Mouse (Mus musculus) embryonic facial prominence, embryonic 12.5 days (tissue): ENCODE data around the gene Mxd1. TPM values are rescaled to one million over a fixed set of nuclear protein-coding genes. Genes with fewer than 3 reads are reported as not detected.

ENCODE experiments used
- ATAC-seq: fragments of 200-750 bp; cut with Nextera tagmentation; 2 replicates; pipeline ENCODE4 v1.8.0; 2017; ENCODE audit not compliant: insufficient number of reproducible peaks, insufficient read depth, low FRiP score, low TSS enrichment
- H3K27ac ChIP-seq: fragments of 300-500 bp; sonication (generic); 2 replicates; pipeline ENCODE4 v1.5.1; 2016; ENCODE audit warnings: mild to moderate bottlenecking
- H3K27me3 ChIP-seq: fragments of 300-500 bp; sonication (generic); 2 replicates; pipeline ENCODE4 v1.6.1; 2016; ENCODE audit warnings: mild to moderate bottlenecking, moderate library complexity
- H3K36me3 ChIP-seq: fragments of 300-500 bp; sonication (generic); 2 replicates; pipeline ENCODE4 v1.6.1; 2016; ENCODE audit warnings: mild to moderate bottlenecking
- H3K4me1 ChIP-seq: fragments of 300-500 bp; sonication (generic); 2 replicates; pipeline ENCODE4 v1.6.1; 2016
- H3K4me2 ChIP-seq: fragments of 300-500 bp; sonication (generic); replicated peaks from 2 replicates; pipeline ENCODE4 v1.6.1; 2016; ENCODE audit warnings: mild to moderate bottlenecking, moderate library complexity
- H3K4me3 ChIP-seq: fragments of 300-500 bp; sonication (generic); 2 replicates; pipeline ENCODE4 v1.5.1; 2016; ENCODE audit warnings: mild to moderate bottlenecking
- H3K9ac ChIP-seq: fragments of 300-500 bp; sonication (generic); 2 replicates; pipeline ENCODE4 v1.6.1; 2016; ENCODE audit warnings: mild to moderate bottlenecking, moderate library complexity
- H3K9me3 ChIP-seq: fragments of 300-500 bp; sonication (generic); 2 replicates; pipeline ENCODE4 v1.6.1; 2016; ENCODE audit warnings: mild to moderate bottlenecking, moderate library complexity
- WGBS: fragments of 180-500 bp; shearing (Covaris S2); methylation state at CpG from one replicate; pipeline ENCODE4 v1.1.7; 2016; 5-methylcytosine and 5-hydroxymethylcytosine counted together
- polyA plus RNA-seq: library from polyadenylated mRNA; unstranded; fragments of >200 nt; fragmentation: Nextera tagmentation; extraction: Ambion mirVana; gene quantifications from 2 replicates; pipeline ENCODE4 v1.2.1, GENCODE M21; 2016

Gene Mxd1
- polyA plus RNA-seq, 1 experiment from 2014 or later, result 17.9 TPM

GRCm38 (mm10) chr6:86645551-86645950, 23.4 kb downstream of the Mxd1 start:
- no peak overlapping the region for H3K4me2 ChIP-seq
- no peaks in the 10 kb centered on the region for H3K9me3 ChIP-seq
- 79% methylated on average over 4 of the region's 4 CpGs for WGBS
- no peak overlapping the region for H3K4me3 ChIP-seq
- ATAC-seq, result no peak
- no peaks in the 10 kb centered on the region for H3K4me1 ChIP-seq
- no peak overlapping the region for H3K27ac ChIP-seq
- no peak overlapping the region for H3K9ac ChIP-seq
- H3K27me3 ChIP-seq, result no peaks in the 10 kb centered on the region
- peaks cover 25% of the 10 kb centered on the region for H3K36me3 ChIP-seq

DNA sequence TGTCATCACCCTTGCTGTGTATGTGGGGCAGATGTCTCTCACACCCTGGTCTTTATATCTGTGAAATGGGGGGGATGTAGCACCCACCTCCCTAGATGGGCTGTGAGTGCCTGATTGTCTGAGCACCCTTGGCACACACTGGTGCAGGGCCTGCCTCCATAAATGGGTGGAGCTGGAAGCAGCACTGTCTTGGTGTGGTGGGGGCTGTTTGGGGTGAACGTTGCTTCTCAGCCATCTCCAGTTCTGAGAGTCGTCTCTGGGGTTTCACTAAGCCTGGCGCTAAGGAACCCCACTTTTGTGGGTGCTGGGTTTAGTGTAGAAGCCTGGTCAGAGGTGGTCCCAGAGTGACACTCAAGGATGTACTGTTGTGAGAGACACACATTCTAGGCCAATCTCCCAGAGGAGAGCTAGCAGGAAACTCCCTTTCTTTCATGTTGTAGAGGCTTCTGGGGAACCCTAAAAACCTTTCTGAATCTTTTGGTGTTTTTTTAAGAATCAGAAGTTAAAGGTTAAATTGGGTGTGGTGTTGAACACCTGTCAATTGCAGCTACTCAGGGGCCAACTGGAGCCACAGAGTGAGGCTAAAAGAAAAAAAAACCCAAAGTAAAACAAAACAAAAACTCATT, 24.1 kb downstream of the Mxd1 start:
- no peaks in the 10 kb centered on the region for H3K9me3 ChIP-seq
- no peak for ATAC-seq
- no peaks in the 10 kb centered on the region for H3K27me3 ChIP-seq
- H3K27ac ChIP-seq, result no peak overlapping the region
- H3K4me2 ChIP-seq, result no peak overlapping the region
- 91% methylated on average over 3 of the region's 3 CpGs for whole genome bisulfite sequencing
- peaks cover 18% of the 10 kb centered on the region for H3K36me3 ChIP-seq
- no peaks in the 10 kb centered on the region for H3K4me1 ChIP-seq
- no peak overlapping the region for H3K9ac ChIP-seq
- no peak overlapping the region for H3K4me3 ChIP-seq

DNA sequence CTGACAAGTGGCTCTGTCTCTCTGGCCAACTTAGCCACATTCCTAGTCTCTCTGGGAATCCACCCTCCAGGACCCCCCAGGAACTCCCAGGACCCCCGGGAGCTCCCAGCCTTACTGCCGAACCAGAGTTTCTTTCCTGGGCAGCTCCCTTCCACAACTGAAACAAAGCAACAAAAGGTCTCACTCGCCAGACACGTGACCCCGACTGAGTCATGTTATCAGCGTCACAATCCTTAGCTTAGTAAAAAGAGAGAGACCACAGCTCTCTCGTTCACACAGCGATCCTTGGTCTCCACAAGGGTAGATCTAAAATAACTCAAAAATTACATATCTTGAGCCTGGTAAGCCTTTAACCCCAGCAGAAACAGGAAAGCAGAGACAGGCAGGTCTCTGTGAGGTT, 27.2 kb downstream of the Mxd1 start:
- H3K27ac ChIP-seq, result no peak overlapping the region
- WGBS, result 75% methylated on average over 8 of the region's 8 CpGs
- H3K9ac ChIP-seq, result no peak overlapping the region
- H3K36me3 ChIP-seq, result no peaks in the 10 kb centered on the region
- no peak overlapping the region for H3K4me3 ChIP-seq
- H3K27me3 ChIP-seq, result no peaks in the 10 kb centered on the region
- no peak for ATAC-seq
- no peak overlapping the region for H3K4me2 ChIP-seq
- H3K9me3 ChIP-seq, result no peaks in the 10 kb centered on the region
- H3K4me1 ChIP-seq, result no peaks in the 10 kb centered on the region

DNA sequence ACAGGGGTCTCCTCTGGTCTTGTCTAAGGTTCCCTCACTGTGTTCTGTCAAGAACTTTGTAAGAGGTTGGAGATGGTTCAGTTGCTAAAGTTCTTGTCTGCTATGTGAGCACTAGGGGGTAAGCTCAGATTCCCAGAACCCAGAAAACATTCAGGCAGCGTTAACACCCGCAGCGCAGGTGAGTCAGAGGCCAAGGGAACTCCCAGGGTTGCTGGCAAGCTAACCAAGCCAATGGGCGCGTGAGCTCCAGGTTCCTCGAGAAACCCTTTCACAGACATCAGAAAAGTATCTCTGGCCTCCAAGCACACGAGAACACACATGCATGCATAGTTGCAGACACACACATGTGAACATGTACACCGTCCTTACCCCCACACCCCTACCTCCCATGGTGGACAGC, 28.2 kb downstream of the Mxd1 start:
- no peak overlapping the region for H3K4me3 ChIP-seq
- H3K27ac ChIP-seq, result no peak overlapping the region
- no peak overlapping the region for H3K4me2 ChIP-seq
- WGBS, result 83% methylated on average over 8 of the region's 8 CpGs
- no peaks in the 10 kb centered on the region for H3K36me3 ChIP-seq
- no peaks in the 10 kb centered on the region for H3K4me1 ChIP-seq
- H3K27me3 ChIP-seq, result no peaks in the 10 kb centered on the region
- no peaks in the 10 kb centered on the region for H3K9me3 ChIP-seq
- ATAC-seq, result no peak
- 0 out of 2 replicates have a peak overlapping the region, but pooled peaks have one; percentile 7 for H3K9ac ChIP-seq

DNA sequence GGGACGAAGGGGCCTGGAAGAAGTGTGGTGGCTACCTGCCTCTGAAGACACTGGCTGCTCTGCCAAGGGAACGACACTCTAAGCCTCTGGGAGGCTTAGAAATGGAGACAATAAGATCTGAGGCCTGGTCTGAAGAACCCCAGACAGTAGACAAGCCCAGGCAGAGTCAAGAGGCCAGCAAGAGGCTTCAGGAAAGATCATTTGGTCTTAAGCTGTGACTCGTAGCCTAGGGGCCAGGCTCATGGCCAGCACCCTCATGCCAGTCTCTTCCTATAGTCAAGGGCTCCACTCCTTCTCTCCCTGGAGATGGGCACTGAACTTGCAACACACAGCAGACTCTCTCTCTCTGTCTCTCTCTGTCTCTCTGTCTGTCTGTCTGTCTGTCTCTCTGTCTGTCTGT, 28.8 kb downstream of the Mxd1 start:
- H3K36me3 ChIP-seq, result no peaks in the 10 kb centered on the region
- H3K9me3 ChIP-seq, result no peaks in the 10 kb centered on the region
- peak overlapping the region; percentile 7; the same call in 1 of the 2 replicates for H3K9ac ChIP-seq
- H3K4me2 ChIP-seq, result no peak overlapping the region
- no peak overlapping the region for H3K27ac ChIP-seq
- no peaks in the 10 kb centered on the region for H3K27me3 ChIP-seq
- ATAC-seq, result no peak
- WGBS, result 69% methylated on average over 3 of the region's 3 CpGs
- H3K4me3 ChIP-seq, result no peak overlapping the region
- H3K4me1 ChIP-seq, result no peaks in the 10 kb centered on the region

DNA sequence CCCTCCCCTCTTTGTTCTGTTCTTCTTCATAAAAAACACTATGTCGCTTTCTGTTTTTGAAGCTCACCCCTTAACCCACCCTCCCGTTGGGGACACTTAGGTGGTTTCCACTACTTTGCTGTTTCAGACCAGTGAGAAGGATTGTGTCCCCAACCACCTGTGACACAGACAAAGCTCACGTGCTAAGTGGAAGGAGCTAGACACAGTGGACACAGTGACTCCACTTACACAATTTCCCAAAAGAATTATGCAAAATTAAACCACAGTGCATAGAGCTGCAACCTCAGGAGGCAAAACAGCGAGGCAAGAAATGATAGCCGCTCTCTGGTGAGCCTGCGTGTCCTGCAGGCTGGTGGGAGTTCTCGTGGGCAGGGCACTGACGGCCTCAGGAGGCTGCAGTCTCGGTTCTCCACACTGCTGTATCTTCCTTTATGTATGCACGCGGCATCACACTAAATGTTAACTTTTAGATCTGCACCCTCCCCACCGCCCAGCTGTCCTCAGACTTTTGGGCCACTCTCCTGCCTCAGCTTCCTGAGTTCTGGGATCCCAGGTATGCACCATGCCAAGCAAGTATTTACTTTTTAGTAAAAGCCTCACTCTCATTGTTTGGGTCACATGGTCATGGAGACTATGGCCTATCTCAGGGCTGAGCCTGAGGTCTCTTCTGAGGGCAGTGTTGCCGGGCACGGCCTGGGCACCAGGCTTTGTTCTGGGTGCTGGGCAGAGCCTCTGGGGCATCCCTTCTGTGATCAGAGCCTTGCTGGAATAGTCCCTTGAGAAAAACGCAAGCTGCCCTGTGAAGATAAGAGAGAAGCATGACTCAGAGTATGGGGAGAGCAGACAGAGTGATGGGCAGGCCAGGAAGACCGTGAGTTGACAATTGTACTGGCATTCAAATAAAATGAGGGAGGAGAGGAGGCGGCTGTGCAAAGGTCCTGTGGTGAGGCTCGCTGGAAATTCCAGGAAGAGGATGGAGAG, 29.5 kb downstream of the Mxd1 start:
- Histone ChIP-seq H3K4me3 (no peak overlapping the region), H3K4me1 (no peaks in the 10 kb centered on the region), H3K9ac (no peak overlapping the region), H3K4me2 (no peak overlapping the region), H3K27me3 (no peaks in the 10 kb centered on the region), H3K9me3 (no peaks in the 10 kb centered on the region), H3K36me3 (no peaks in the 10 kb centered on the region), H3K27ac (0 out of 2 replicates have a peak overlapping the region, but pooled peaks have one; percentile 41)
- WGBS, result 82% methylated on average over 18 of the region's 18 CpGs
- no peak for ATAC-seq

DNA sequence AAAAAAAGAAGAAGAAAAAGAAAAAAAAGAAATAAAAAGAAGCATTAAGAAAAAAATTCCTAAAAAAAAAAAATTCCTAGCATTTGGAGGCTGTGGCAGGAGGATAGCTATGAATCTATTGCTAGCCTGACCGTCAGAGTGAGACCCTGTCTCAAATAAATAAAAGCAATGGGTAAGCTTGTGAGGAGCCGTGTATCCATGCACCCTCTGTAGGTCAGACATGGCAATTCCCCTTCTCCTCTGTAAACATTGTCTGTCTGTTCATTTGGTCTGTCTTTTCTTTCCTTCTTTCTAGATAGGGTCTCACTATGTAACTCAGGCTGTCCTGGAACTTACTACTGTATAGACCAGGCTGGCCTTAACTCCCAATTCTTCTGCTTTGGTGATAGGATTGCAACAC, 30.5 kb downstream of the Mxd1 start:
- no peak overlapping the region for H3K4me3 ChIP-seq
- H3K9ac ChIP-seq, result no peak overlapping the region
- no peak overlapping the region for H3K27ac ChIP-seq
- H3K27me3 ChIP-seq, result no peaks in the 10 kb centered on the region
- H3K4me1 ChIP-seq, result no peaks in the 10 kb centered on the region
- no peaks in the 10 kb centered on the region for H3K36me3 ChIP-seq
- ATAC-seq, result no peak
- WGBS, result 20% methylated on average over 2 of the region's 2 CpGs
- H3K4me2 ChIP-seq, result no peak overlapping the region
- H3K9me3 ChIP-seq, result no peaks in the 10 kb centered on the region

DNA sequence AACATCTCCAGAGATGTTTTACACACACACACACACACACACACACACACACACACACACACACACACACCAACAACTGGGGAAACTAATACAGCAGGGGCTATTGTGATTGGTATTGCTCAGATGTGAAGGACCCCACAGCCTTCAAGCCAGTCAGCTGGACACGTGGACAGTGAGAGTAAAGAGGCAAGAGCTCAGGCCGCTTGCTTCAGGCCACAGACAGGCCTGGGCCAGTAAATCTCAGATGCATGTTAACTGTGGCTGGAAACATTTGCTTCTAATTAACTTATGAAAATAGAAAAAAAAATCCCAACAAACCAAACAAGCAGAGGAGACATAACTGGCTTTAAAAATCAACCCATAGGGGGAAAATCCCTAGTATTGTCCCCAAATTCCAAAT, 31.1 kb downstream of the Mxd1 start:
- Histone ChIP-seq H3K36me3 (no peaks in the 10 kb centered on the region), H3K4me1 (no peaks in the 10 kb centered on the region), H3K9ac (no peak overlapping the region), H3K27me3 (no peaks in the 10 kb centered on the region), H3K27ac (peak overlapping the region; percentile 71), H3K4me2 (no peak overlapping the region), H3K4me3 (no peak overlapping the region), H3K9me3 (no peaks in the 10 kb centered on the region)
- ATAC-seq, result no peak
- 35% methylated on average over 2 of the region's 2 CpGs for WGBS

- Histone ChIP-seq H3K9me3 (no peaks in the 10 kb centered on the region), H3K27ac (peak overlapping the region; percentile 71), H3K4me2 (no peak overlapping the region), H3K4me1 (no peaks in the 10 kb centered on the region), H3K27me3 (no peaks in the 10 kb centered on the region), H3K36me3 (no peaks in the 10 kb centered on the region), H3K9ac (no peak overlapping the region), H3K4me3 (no peak overlapping the region)
- WGBS, result 68% methylated on average over 4 of the region's 4 CpGs
- no peak for ATAC-seq
These were observed 31.7 kb downstream of the Mxd1 start for GRCm38 (mm10) chr6:86637171-86637835.

- Histone ChIP-seq H3K27ac (no peak overlapping the region), H3K4me2 (no peak overlapping the region), H3K36me3 (no peaks in the 10 kb centered on the region), H3K27me3 (no peaks in the 10 kb centered on the region), H3K9me3 (no peaks in the 10 kb centered on the region), H3K4me1 (no peaks in the 10 kb centered on the region), H3K9ac (no peak overlapping the region), H3K4me3 (no peak overlapping the region)
- 65% methylated on average over 2 of the region's 2 CpGs for WGBS
- no peak for ATAC-seq
These were observed 32.5 kb downstream of the Mxd1 start for GRCm38 (mm10) chr6:86636495-86636894.

DNA sequence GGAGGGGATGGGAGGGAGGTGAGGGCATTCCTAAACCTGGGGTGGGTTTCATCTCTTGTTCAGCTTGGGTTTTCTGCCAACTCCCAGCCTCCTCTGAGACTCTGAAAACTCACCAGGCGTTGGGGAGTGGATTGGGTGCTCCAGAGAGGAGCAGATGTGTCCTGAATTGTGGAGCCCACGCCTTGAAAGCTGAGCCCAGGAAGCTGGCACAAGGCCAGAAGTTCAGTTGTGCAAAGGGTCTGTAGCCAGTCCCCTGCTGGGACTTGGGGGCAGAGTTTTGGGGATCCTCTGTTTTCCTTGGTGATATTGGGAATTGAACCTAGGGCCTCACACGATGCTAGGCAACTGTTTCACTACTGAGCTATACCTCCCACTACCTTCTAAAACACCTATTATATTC, 38.8 kb downstream of the Mxd1 start:
- no peaks in the 10 kb centered on the region for H3K9me3 ChIP-seq
- 0 out of 2 replicates have a peak, but pooled peaks cover 4% of the 10 kb centered on the region for H3K4me1 ChIP-seq
- H3K4me3 ChIP-seq, result no peak overlapping the region
- no peak for ATAC-seq
- 80% methylated on average over 3 of the region's 3 CpGs for WGBS
- H3K9ac ChIP-seq, result no peak overlapping the region
- no peak overlapping the region for H3K4me2 ChIP-seq
- no peaks in the 10 kb centered on the region for H3K27me3 ChIP-seq
- H3K27ac ChIP-seq, result no peak overlapping the region
- H3K36me3 ChIP-seq, result no peaks in the 10 kb centered on the region
